Mouse (Mus musculus) G1E (cell line): ENCODE data around the gene Adgrg1.

Source experiments
- CTCF ChIP-seq: IDR thresholded peaks from 2 replicates; pipeline ENCODE4 v1.5.1; 2012; ENCODE audit warnings: low read depth, low read length, inconsistent platforms, mixed read lengths
- GATA1 ChIP-seq: IDR thresholded peaks from 2 replicates; pipeline ENCODE4 v1.6.1; 2012; ENCODE audit warnings: borderline replicate concordance, low read length, inconsistent platforms, mixed read lengths

GRCm38 (mm10) chr8:94992996-94993724, 18.6 kb downstream of the Adgrg1 start:
- TF ChIP-seq CTCF (no peak), GATA1 (no peak)
